Mouse (Mus musculus) MEL (cell line): ENCODE data around the gene Map4k1. TPM values are rescaled to one million over a fixed set of nuclear protein-coding genes. Genes with fewer than 3 reads are reported as not detected.

Experiments used
- DNase-seq: peaks from one replicate; pipeline ENCODE4 v3.0.0; 2011; ENCODE audit warnings: low read depth, low spot score
- H3K27ac ChIP-seq: 2 replicates; pipeline ENCODE4 v1.5.1; 2012; ENCODE audit warnings: low read depth, mild to moderate bottlenecking, control low read depth, low read length, moderate library complexity; ENCODE audit not compliant: control insufficient read depth
- H3K27me3 ChIP-seq, 2 experiments: fragments of 150-350 bp in 1 of 2; sonication (generic) in 1 of 2; 2 replicates each; pipeline ENCODE4 v1.6.1; 2012; ENCODE audit warnings: low read length in 2 of 2, mild to moderate bottlenecking in 2 of 2, improper control_type of control experiment in 1 of 2, moderate library complexity in 1 of 2; ENCODE audit not compliant: insufficient read depth in 2 of 2, control insufficient read depth in 1 of 2
- H3K36me3 ChIP-seq, 2 experiments: 2 replicates each; pipeline ENCODE4 v1.6.1; 2012 to 2014; ENCODE audit warnings: low read length in 2 of 2, improper control_type of control experiment in 1 of 2, inconsistent platforms in 1 of 2, mild to moderate bottlenecking in 1 of 2; ENCODE audit not compliant: insufficient read depth in 2 of 2, control insufficient read depth in 1 of 2
- H3K4me1 ChIP-seq, 2 experiments: fragments of 150-350 bp in 1 of 2; sonication (generic) in 1 of 2; 2 replicates each; pipeline ENCODE4 v1.6.1; 2012; ENCODE audit warnings: low read length in 2 of 2, improper control_type of control experiment in 1 of 2, mild to moderate bottlenecking in 1 of 2; ENCODE audit not compliant: insufficient read depth in 2 of 2, control insufficient read depth in 1 of 2
- H3K4me3 ChIP-seq, 2 experiments: fragments of 150-350 bp in 1 of 2; sonication (generic) in 1 of 2; 2 replicates each; pipeline ENCODE4 v1.5.1; 2012; ENCODE audit warnings: low read depth in 2 of 2, low read length in 2 of 2, mild to moderate bottlenecking in 2 of 2, moderate library complexity in 2 of 2, control low read depth in 1 of 2, improper control_type of control experiment in 1 of 2; ENCODE audit not compliant: control insufficient read depth in 1 of 2, insufficient read depth in 1 of 2
- H3K79me2 ChIP-seq: 2 replicates; pipeline ENCODE4 v1.6.1; 2012; ENCODE audit warnings: mild to moderate bottlenecking, low read length, moderate library complexity; ENCODE audit not compliant: control insufficient read depth, poor library complexity, insufficient read depth
- H3K9ac ChIP-seq: 2 replicates; pipeline ENCODE4 v1.6.1; 2012; ENCODE audit warnings: low read depth, mild to moderate bottlenecking, control low read depth, low read length, moderate library complexity; ENCODE audit not compliant: control insufficient read depth, poor library complexity, severe bottlenecking
- H3K9me3 ChIP-seq: fragments of 150-350 bp; sonication (generic); replicated peaks from 2 replicates; pipeline ENCODE4 v1.6.1; 2012; ENCODE audit warnings: mild to moderate bottlenecking, low read length, improper control_type of control experiment, moderate library complexity; ENCODE audit not compliant: insufficient read depth
- BHLHE40 ChIP-seq: IDR thresholded peaks from 2 replicates; pipeline ENCODE4 v1.6.1; 2012; ENCODE audit warnings: low read depth, mild to moderate bottlenecking, inconsistent platforms, low read length, improper control_type of control experiment, borderline replicate concordance
- CHD1 ChIP-seq: IDR thresholded peaks from 2 replicates; pipeline ENCODE4 v1.6.1; 2012; ENCODE audit warnings: low read depth, mild to moderate bottlenecking, inconsistent platforms, low read length, improper control_type of control experiment
- E2F4 ChIP-seq: IDR thresholded peaks from 2 replicates; pipeline ENCODE4 v1.6.1; 2011; ENCODE audit warnings: low read depth, low read length, improper control_type of control experiment, borderline replicate concordance
- EP300 ChIP-seq, 2 experiments: IDR thresholded peaks; 2 replicates each; pipeline ENCODE4 v1.6.1; 2011; ENCODE audit warnings: improper control_type of control experiment in 2 of 2, low read length in 2 of 2, low read depth in 1 of 2, mild to moderate bottlenecking in 1 of 2
- GABPA ChIP-seq: IDR thresholded peaks from 2 replicates; pipeline ENCODE4 v1.6.1; 2012; ENCODE audit warnings: low read depth, mild to moderate bottlenecking, inconsistent platforms, low read length, improper control_type of control experiment, moderate library complexity
- HCFC1 ChIP-seq: IDR thresholded peaks from 2 replicates; pipeline ENCODE4 v1.6.1; 2012; ENCODE audit warnings: low read depth, mild to moderate bottlenecking, inconsistent platforms, low read length, improper control_type of control experiment, moderate library complexity
- JUND ChIP-seq: IDR thresholded peaks from 2 replicates; pipeline ENCODE4 v1.6.1; 2011; ENCODE audit warnings: low read depth, mild to moderate bottlenecking, improper control_type of control experiment, low read length
- KAT2A ChIP-seq: conservative IDR thresholded peaks from 2 replicates; pipeline ENCODE4 v1.6.1; 2012; ENCODE audit warnings: low read depth, low read length, improper control_type of control experiment, inconsistent platforms
- MAZ ChIP-seq: IDR thresholded peaks from 2 replicates; pipeline ENCODE4 v1.6.1; 2012; ENCODE audit warnings: low read depth, mild to moderate bottlenecking, inconsistent platforms, low read length, improper control_type of control experiment
- POLR2A ChIP-seq, 2 experiments: IDR thresholded peaks; 2 replicates each; pipeline ENCODE4 v1.6.1; 2011 to 2012; ENCODE audit warnings: low read length in 2 of 2, mild to moderate bottlenecking in 2 of 2, control low read depth in 1 of 2, improper control_type of control experiment in 1 of 2, low read depth in 1 of 2, moderate library complexity in 1 of 2; ENCODE audit not compliant: control insufficient read depth in 1 of 2, insufficient read depth in 1 of 2, poor library complexity in 1 of 2
- RAD21 ChIP-seq: IDR thresholded peaks from 2 replicates; pipeline ENCODE4 v1.6.1; 2011; ENCODE audit warnings: mild to moderate bottlenecking, low read depth, low read length, improper control_type of control experiment
- SIN3A ChIP-seq: IDR thresholded peaks from 2 replicates; pipeline ENCODE4 v1.6.1; 2012; ENCODE audit warnings: low read length, improper control_type of control experiment, inconsistent platforms
- SMC3 ChIP-seq: IDR thresholded peaks from 2 replicates; pipeline ENCODE4 v1.6.1; 2011; ENCODE audit warnings: low read depth, low read length, improper control_type of control experiment
- TAL1 ChIP-seq: IDR thresholded peaks from 2 replicates; pipeline ENCODE4 v1.6.1; 2012; ENCODE audit warnings: mild to moderate bottlenecking, inconsistent platforms, low read length, moderate library complexity, mixed read lengths
- ZC3H11A ChIP-seq: IDR thresholded peaks from 2 replicates; pipeline ENCODE4 v1.6.1; 2012; ENCODE audit warnings: low read depth, mild to moderate bottlenecking, inconsistent platforms, low read length, improper control_type of control experiment
- polyA plus RNA-seq, 2 experiments: library from polyadenylated mRNA; stranded (reverse) in 1 of 2; unstranded in 1 of 2; fragments of >175 nt in 1 of 2; fragments of >200 nt in 1 of 2; gene quantifications; 2 replicates each; pipeline versions ENCODE4 v1.2.1 to v1.2.4; 2012; ENCODE audit warnings: low replicate concordance in 2 of 2, low read depth in 1 of 2; ENCODE audit not compliant: insufficient read length in 2 of 2, insufficient read depth in 1 of 2, missing spikeins in 1 of 2
- total RNA-seq: library from RNA; depleted of rRNA; stranded (reverse); fragments of 300-350 nt; gene quantifications from 2 replicates; pipeline ENCODE4 v1.2.3, GENCODE M21; 2012; rRNA removed

Map4k1 gene
- total and polyA plus RNA-seq, 3 experiments, result 17.3 to 50.8 TPM; not detected in 1

DNA sequence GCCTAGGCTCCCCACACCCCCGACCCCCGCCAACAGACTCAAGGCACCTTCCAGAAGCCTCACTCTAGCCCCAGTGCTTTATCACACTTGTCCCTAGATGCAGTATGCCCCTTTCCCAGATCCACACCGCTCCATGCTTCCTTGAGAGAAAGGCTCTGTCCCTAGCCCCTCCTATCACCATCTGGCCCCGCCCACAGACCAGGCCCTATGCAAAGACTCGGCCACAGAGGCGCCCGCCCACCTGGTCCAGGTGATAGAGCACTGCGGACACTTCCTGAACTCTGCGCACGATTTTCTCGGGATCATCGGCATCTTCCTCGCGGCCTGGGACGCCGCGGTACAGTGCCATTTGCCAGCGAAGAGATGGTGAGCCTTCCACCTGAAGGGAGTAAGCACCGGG lies 71.0 kb downstream of the Map4k1 start:
- H3K27me3 ChIP-seq, result peaks cover 0 to 1% of the 10 kb centered on the region in 2 experiments; a peak in 2 of 4 replicates
- no peaks in the 10 kb centered on the region for H3K36me3 ChIP-seq
- TF ChIP-seq KAT2A, result no peak
- no peak for TF ChIP-seq SMC3
- TF ChIP-seq CHD1, result no peak
- no peak for TF ChIP-seq GABPA
- TF ChIP-seq JUND, result no peak
- TF ChIP-seq RAD21, result no peak
- TF ChIP-seq BHLHE40, result no peak
- no peak for TF ChIP-seq MAZ
- TF ChIP-seq EP300 (IDR thresholded peaks at IDR 0.05; ENCODE audit: low read depth in 1 of 2, low read length in 2 of 2), result no peak
- no peak for TF ChIP-seq HCFC1
- no peak for TF ChIP-seq TAL1
- TF ChIP-seq POLR2A (IDR thresholded peaks at IDR 0.05; ENCODE audit: control insufficient read depth in 1 of 2, insufficient read depth in 1 of 2, low read depth in 1 of 2, low read length in 2 of 2, poor library complexity in 1 of 2), result no peak
- no peak for TF ChIP-seq ZC3H11A
- no peak for TF ChIP-seq SIN3A
- no peak for TF ChIP-seq E2F4
- no peak overlapping the region for H3K9ac ChIP-seq
- H3K4me3 ChIP-seq, result no peak overlapping the region
- no peak for DNase-seq
- H3K27ac ChIP-seq, result no peak overlapping the region
- no peaks in the 10 kb centered on the region for H3K9me3 ChIP-seq
- no peaks in the 10 kb centered on the region for H3K79me2 ChIP-seq
- H3K4me1 ChIP-seq, result no peaks in the 10 kb centered on the region

Other genes starting within 250 kb of the Map4k1 start
- gene Mrps12, start 240.2 kb upstream of the Map4k1 start, total RNA-seq, result 137 and 141 TPM in 2 replicates
- gene Mrps12, start 240.2 kb upstream of the Map4k1 start, polyA plus RNA-seq, result 100 to 1,000 TPM in 1 of 2 experiments, not detected in 1; 126 TPM
- gene Sars2, start 240.1 kb upstream of the Map4k1 start, total RNA-seq, result 19.2 and 21.3 TPM in 2 replicates
- 10 to 100 TPM in 1 of 2 experiments, not detected in 1; 51.4 TPM for gene Sars2, start 240.1 kb upstream of the Map4k1 start, polyA plus RNA-seq
- not detected in 2 replicates for gene Ccer2, start 225.9 kb upstream of the Map4k1 start, total RNA-seq
- gene Ccer2, start 225.9 kb upstream of the Map4k1 start, polyA plus RNA-seq, result under 1 TPM in 1 of 2 experiments, not detected in 1; 0.11 TPM
- gene Sirt2, start 215.3 kb upstream of the Map4k1 start, total RNA-seq, result 31.8 and 35.7 TPM in 2 replicates
- gene Sirt2, start 215.3 kb upstream of the Map4k1 start, polyA plus RNA-seq, result 10 to 100 TPM in 1 of 2 experiments, not detected in 1; 72.4 TPM
- 30.7 and 32.9 TPM in 2 replicates for gene Nfkbib, start 214.5 kb upstream of the Map4k1 start, total RNA-seq
- gene Nfkbib, start 214.5 kb upstream of the Map4k1 start, polyA plus RNA-seq, result 10 to 100 TPM in 1 of 2 experiments, not detected in 1; 52.7 TPM
- gene Rinl, start 193.1 kb upstream of the Map4k1 start, total RNA-seq, result 32.9 and 39.9 TPM in 2 replicates
- gene Rinl, start 193.1 kb upstream of the Map4k1 start, polyA plus RNA-seq, result 10 to 100 TPM in 1 of 2 experiments, not detected in 1; 63.9 TPM
- gene Hnrnpl, start 173.5 kb upstream of the Map4k1 start, total RNA-seq, result 246 and 303 TPM in 2 replicates
- 1,000 to 10,000 TPM in 1 of 2 experiments, 100 to 1,000 TPM in 1; 684 to 1,095 TPM for gene Hnrnpl, start 173.5 kb upstream of the Map4k1 start, polyA plus RNA-seq
- gene Ech1, start 156.8 kb upstream of the Map4k1 start, total RNA-seq, result 82.8 and 99.5 TPM in 2 replicates
- gene Ech1, start 156.8 kb upstream of the Map4k1 start, polyA plus RNA-seq, result 10 to 100 TPM in 1 of 2 experiments, not detected in 1; 74.7 TPM
- 1.5 and 2.1 TPM in 2 replicates for gene Lgals4, start 148.2 kb upstream of the Map4k1 start, total RNA-seq
- 1 to 10 TPM in 1 of 2 experiments, not detected in 1; 5.1 TPM for gene Lgals4, start 148.2 kb upstream of the Map4k1 start, polyA plus RNA-seq
- gene Lgals7, start 118.2 kb upstream of the Map4k1 start, total RNA-seq, result 27.7 and 37.8 TPM in 2 replicates
- gene Lgals7, start 118.2 kb upstream of the Map4k1 start, polyA plus RNA-seq, result 100 to 1,000 TPM in 1 of 2 experiments, not detected in 1; 138 TPM
- 0.19 TPM in 1 of 2 replicates, not detected in the other for gene Capn12, start 100.6 kb upstream of the Map4k1 start, total RNA-seq
- not detected for gene Capn12, start 100.6 kb upstream of the Map4k1 start, polyA plus RNA-seq
- 60.5 and 66.3 TPM in 2 replicates for gene Actn4, start 19.7 kb upstream of the Map4k1 start, total RNA-seq
- 100 to 1,000 TPM in 1 of 2 experiments, not detected in 1; 267 TPM for gene Actn4, start 19.7 kb upstream of the Map4k1 start, polyA plus RNA-seq
- gene Eif3k, start 186 bp upstream of the Map4k1 start, total RNA-seq, result 525 and 545 TPM in 2 replicates
- 100 to 1,000 TPM in 1 of 2 experiments, not detected in 1; 671 TPM for gene Eif3k, start 186 bp upstream of the Map4k1 start, polyA plus RNA-seq
- gene Ryr1, start 143.1 kb downstream of the Map4k1 start, total RNA-seq, result 0.16 and 0.27 TPM in 2 replicates
- gene Ryr1, start 143.1 kb downstream of the Map4k1 start, polyA plus RNA-seq, result under 1 TPM in 1 of 2 experiments, not detected in 1; 0.54 TPM
- gene Rasgrp4, start 152.8 kb downstream of the Map4k1 start, total RNA-seq, result 0.46 and 0.56 TPM in 2 replicates
- 1 to 10 TPM in 1 of 2 experiments, not detected in 1; 1.9 TPM for gene Rasgrp4, start 152.8 kb downstream of the Map4k1 start, polyA plus RNA-seq
- gene Fam98c, start 174.2 kb downstream of the Map4k1 start, total RNA-seq, result 11.2 and 14.3 TPM in 2 replicates
- gene Fam98c, start 174.2 kb downstream of the Map4k1 start, polyA plus RNA-seq, result 10 to 100 TPM in 1 of 2 experiments, not detected in 1; 32.0 TPM
- gene Ggn, start 188.2 kb downstream of the Map4k1 start, total RNA-seq, result 0.07 and 0.19 TPM in 2 replicates
- gene Ggn, start 188.2 kb downstream of the Map4k1 start, polyA plus RNA-seq, result 1 to 10 TPM in 1 of 2 experiments, not detected in 1; 1.0 TPM
- 0.42 and 0.62 TPM in 2 replicates for gene Spred3, start 188.4 kb downstream of the Map4k1 start, total RNA-seq
- 1 to 10 TPM in 1 of 2 experiments, not detected in 1; 3.9 TPM for gene Spred3, start 188.4 kb downstream of the Map4k1 start, polyA plus RNA-seq
- gene Psmd8, start 198.7 kb downstream of the Map4k1 start, total RNA-seq, result 159 and 169 TPM in 2 replicates
- gene Psmd8, start 198.7 kb downstream of the Map4k1 start, polyA plus RNA-seq, result 100 to 1,000 TPM in 1 of 2 experiments, not detected in 1; 196 TPM
- gene Catsperg1, start 232.0 kb downstream of the Map4k1 start, total RNA-seq, result 0.20 and 0.23 TPM in 2 replicates
- gene Catsperg1, start 232.0 kb downstream of the Map4k1 start, polyA plus RNA-seq, result under 1 TPM in 1 of 2 experiments, not detected in 1; 0.31 TPM